Mouse (Mus musculus) liver, adult 2 months (tissue): ENCODE measurements at regions not wholly inside any gene's neighbourhood (a gene's known extent, or its start where the extent isn't known, plus 50 kb on each side); places are given as distances from the start of the nearest gene placed in this dataset.

Experiments
- CTCF ChIP-seq: fragments of 200-500 bp; IDR thresholded peaks from 2 replicates; pipeline ENCODE4 v1.5.1; 2011; ENCODE audit warnings: low read depth, low read length, control low read depth
- POLR2A ChIP-seq: fragments of 200-500 bp; IDR thresholded peaks from 2 replicates; pipeline ENCODE4 v1.6.1; 2011; ENCODE audit warnings: low read length, control low read depth; ENCODE audit not compliant: insufficient read depth; ENCODE audit errors: extremely low read depth

- TF ChIP-seq CTCF (no peak), POLR2A (no peak)
Measured at GRCm38 (mm10) chr6:67145969-67146368, 92.0 kb upstream of the Serbp1 start.
